Mouse (Mus musculus): ENCODE results near the gene Zfp277. TPM values are rescaled to one million over a fixed set of nuclear protein-coding genes. Genes with fewer than 3 reads are reported as not detected.

The Zfp277 gene
- polyA plus RNA-seq, 1 experiment from 2014 or later: 47.6 TPM

GRCm38 (mm10) chr12:40381173-40381801, 64.4 kb downstream of the Zfp277 start:
- no peaks in the 10 kb centered on the region for H3K9me3 ChIP-seq (replicated peaks; ENCODE audit: control insufficient read depth, low read length)
- H3K27me3 ChIP-seq (ENCODE audit: control insufficient read depth, insufficient read depth, low read length): no peaks in the 10 kb centered on the region
- H3K4me1 ChIP-seq (ENCODE audit: control insufficient read depth, insufficient read depth, low read length): no peaks in the 10 kb centered on the region
- H3K9ac ChIP-seq (replicated peaks; ENCODE audit: low read length): no peak overlapping the region
- no peak overlapping the region for H3K4me3 ChIP-seq (ENCODE audit: low read depth, low read length)
- no peak for DNase-seq (ENCODE audit: low spot score)
- H3K27ac ChIP-seq (replicated peaks; ENCODE audit: low read depth, low read length): no peak overlapping the region
- no peak for ATAC-seq (replicated peaks; ENCODE audit: insufficient number of reproducible peaks, low FRiP score, low TSS enrichment, low read depth)
- H3K36me3 ChIP-seq (replicated peaks; ENCODE audit: control insufficient read depth, insufficient read depth, low read depth, low read length): no peaks in the 10 kb centered on the region
- WGBS: 89% methylated on average over 10 of the region's 10 CpGs
- no peak overlapping the region for H3K4me2 ChIP-seq (ENCODE audit: low read depth, low read length)

GRCm38 (mm10) chr12:40379538-40379923, 66.2 kb downstream of the Zfp277 start:
- H3K27me3 ChIP-seq (ENCODE audit: control insufficient read depth, insufficient read depth, low read length): no peaks in the 10 kb centered on the region
- H3K36me3 ChIP-seq (replicated peaks; ENCODE audit: control insufficient read depth, insufficient read depth, low read depth, low read length): no peaks in the 10 kb centered on the region
- H3K27ac ChIP-seq (replicated peaks; ENCODE audit: low read depth, low read length): no peak overlapping the region
- DNase-seq (ENCODE audit: low spot score) (no peak), ATAC-seq (replicated peaks; ENCODE audit: insufficient number of reproducible peaks, low FRiP score, low TSS enrichment, low read depth) (no peak)
- WGBS: 95% methylated on average over 4 of the region's 4 CpGs
- H3K4me3 ChIP-seq (ENCODE audit: low read depth, low read length): no peak overlapping the region
- H3K4me2 ChIP-seq (ENCODE audit: low read depth, low read length): no peak overlapping the region
- H3K4me1 ChIP-seq (ENCODE audit: control insufficient read depth, insufficient read depth, low read length): no peaks in the 10 kb centered on the region
- H3K9me3 ChIP-seq (replicated peaks; ENCODE audit: control insufficient read depth, low read length): no peaks in the 10 kb centered on the region
- H3K9ac ChIP-seq (replicated peaks; ENCODE audit: low read length): no peak overlapping the region

GRCm38 (mm10) chr12:40378621-40379537, 66.8 kb downstream of the Zfp277 start:
- Histone ChIP-seq H3K4me1 (ENCODE audit: control insufficient read depth, insufficient read depth, low read length) (no peaks in the 10 kb centered on the region), H3K4me2 (ENCODE audit: low read depth, low read length) (no peak overlapping the region), H3K27me3 (ENCODE audit: control insufficient read depth, insufficient read depth, low read length) (no peaks in the 10 kb centered on the region), H3K4me3 (ENCODE audit: low read depth, low read length) (no peak overlapping the region), H3K9ac (replicated peaks; ENCODE audit: low read length) (no peak overlapping the region), H3K27ac (replicated peaks; ENCODE audit: low read depth, low read length) (no peak overlapping the region), H3K9me3 (replicated peaks; ENCODE audit: control insufficient read depth, low read length) (no peaks in the 10 kb centered on the region), H3K36me3 (replicated peaks; ENCODE audit: control insufficient read depth, insufficient read depth, low read depth, low read length) (no peaks in the 10 kb centered on the region)
- DNase-seq (ENCODE audit: low spot score): no peak
- no peak for ATAC-seq (replicated peaks; ENCODE audit: insufficient number of reproducible peaks, low FRiP score, low TSS enrichment, low read depth)
- WGBS: 92% methylated on average over 17 of the region's 17 CpGs

GRCm38 (mm10) chr12:40351879-40352278, 93.8 kb downstream of the Zfp277 start:
- Histone ChIP-seq H3K27me3 (ENCODE audit: control insufficient read depth, insufficient read depth, low read length) (no peaks in the 10 kb centered on the region), H3K9me3 (replicated peaks; ENCODE audit: control insufficient read depth, low read length) (no peaks in the 10 kb centered on the region), H3K4me1 (ENCODE audit: control insufficient read depth, insufficient read depth, low read length) (no peaks in the 10 kb centered on the region), H3K27ac (replicated peaks; ENCODE audit: low read depth, low read length) (no peak overlapping the region), H3K4me3 (ENCODE audit: low read depth, low read length) (no peak overlapping the region), H3K4me2 (ENCODE audit: low read depth, low read length) (no peak overlapping the region), H3K36me3 (replicated peaks; ENCODE audit: control insufficient read depth, insufficient read depth, low read depth, low read length) (no peaks in the 10 kb centered on the region), H3K9ac (replicated peaks; ENCODE audit: low read length) (no peak overlapping the region)
- ATAC-seq (replicated peaks; ENCODE audit: insufficient number of reproducible peaks, low FRiP score, low TSS enrichment, low read depth) (no peak), DNase-seq (ENCODE audit: low spot score) (no peak)
- 86% methylated on average over 3 of the region's 3 CpGs for WGBS

GRCm38 (mm10) chr12:40348251-40348650, 97.5 kb downstream of the Zfp277 start:
- WGBS: 81% methylated on average over 4 of the region's 4 CpGs
- no peaks in the 10 kb centered on the region for H3K36me3 ChIP-seq (replicated peaks; ENCODE audit: control insufficient read depth, insufficient read depth, low read depth, low read length)
- DNase-seq (ENCODE audit: low spot score) (no peak), ATAC-seq (replicated peaks; ENCODE audit: insufficient number of reproducible peaks, low FRiP score, low TSS enrichment, low read depth) (no peak)
- H3K9ac ChIP-seq (replicated peaks; ENCODE audit: low read length): no peak overlapping the region
- no peak overlapping the region for H3K27ac ChIP-seq (replicated peaks; ENCODE audit: low read depth, low read length)
- no peak overlapping the region for H3K4me3 ChIP-seq (ENCODE audit: low read depth, low read length)
- H3K4me2 ChIP-seq (ENCODE audit: low read depth, low read length): no peak overlapping the region
- no peaks in the 10 kb centered on the region for H3K4me1 ChIP-seq (ENCODE audit: control insufficient read depth, insufficient read depth, low read length)
- no peaks in the 10 kb centered on the region for H3K9me3 ChIP-seq (replicated peaks; ENCODE audit: control insufficient read depth, low read length)
- no peaks in the 10 kb centered on the region for H3K27me3 ChIP-seq (ENCODE audit: control insufficient read depth, insufficient read depth, low read length)

- Histone ChIP-seq H3K4me1 (ENCODE audit: control insufficient read depth, insufficient read depth, low read length) (no peaks in the 10 kb centered on the region), H3K36me3 (replicated peaks; ENCODE audit: control insufficient read depth, insufficient read depth, low read depth, low read length) (no peaks in the 10 kb centered on the region), H3K9me3 (replicated peaks; ENCODE audit: control insufficient read depth, low read length) (no peaks in the 10 kb centered on the region), H3K9ac (replicated peaks; ENCODE audit: low read length) (no peak overlapping the region), H3K27ac (replicated peaks; ENCODE audit: low read depth, low read length) (no peak overlapping the region), H3K4me3 (ENCODE audit: low read depth, low read length) (no peak overlapping the region), H3K27me3 (ENCODE audit: control insufficient read depth, insufficient read depth, low read length) (no peaks in the 10 kb centered on the region), H3K4me2 (ENCODE audit: low read depth, low read length) (no peak overlapping the region)
- ATAC-seq (replicated peaks; ENCODE audit: insufficient number of reproducible peaks, low FRiP score, low TSS enrichment, low read depth) (no peak), DNase-seq (ENCODE audit: low spot score) (no peak)
- WGBS: 77% methylated on average over 10 of the region's 10 CpGs
Measured at GRCm38 (mm10) chr12:40347060-40347698, 98.5 kb downstream of the Zfp277 start.

GRCm38 (mm10) chr12:40341443-40341842, 104.3 kb downstream of the Zfp277 start:
- Histone ChIP-seq H3K4me1 (ENCODE audit: control insufficient read depth, insufficient read depth, low read length) (no peaks in the 10 kb centered on the region), H3K27me3 (ENCODE audit: control insufficient read depth, insufficient read depth, low read length) (no peaks in the 10 kb centered on the region), H3K36me3 (replicated peaks; ENCODE audit: control insufficient read depth, insufficient read depth, low read depth, low read length) (no peaks in the 10 kb centered on the region), H3K9me3 (replicated peaks; ENCODE audit: control insufficient read depth, low read length) (no peaks in the 10 kb centered on the region), H3K27ac (replicated peaks; ENCODE audit: low read depth, low read length) (no peak overlapping the region), H3K4me2 (ENCODE audit: low read depth, low read length) (no peak overlapping the region), H3K9ac (replicated peaks; ENCODE audit: low read length) (no peak overlapping the region), H3K4me3 (ENCODE audit: low read depth, low read length) (no peak overlapping the region)
- WGBS: 65% methylated on average over 5 of the region's 5 CpGs
- no peak for ATAC-seq (replicated peaks; ENCODE audit: insufficient number of reproducible peaks, low FRiP score, low TSS enrichment, low read depth)
- no peak for DNase-seq (ENCODE audit: low spot score)

- H3K9ac ChIP-seq (replicated peaks; ENCODE audit: low read length): no peak overlapping the region
- no peak for ATAC-seq (replicated peaks; ENCODE audit: insufficient number of reproducible peaks, low FRiP score, low TSS enrichment, low read depth)
- WGBS: 93% methylated on average over 3 of the region's 3 CpGs
- no peak overlapping the region for H3K4me2 ChIP-seq (ENCODE audit: low read depth, low read length)
- no peaks in the 10 kb centered on the region for H3K27me3 ChIP-seq (ENCODE audit: control insufficient read depth, insufficient read depth, low read length)
- no peaks in the 10 kb centered on the region for H3K4me1 ChIP-seq (ENCODE audit: control insufficient read depth, insufficient read depth, low read length)
- H3K9me3 ChIP-seq (replicated peaks; ENCODE audit: control insufficient read depth, low read length): no peaks in the 10 kb centered on the region
- no peak for DNase-seq (ENCODE audit: low spot score)
- no peak overlapping the region for H3K27ac ChIP-seq (replicated peaks; ENCODE audit: low read depth, low read length)
- H3K4me3 ChIP-seq (ENCODE audit: low read depth, low read length): no peak overlapping the region
- H3K36me3 ChIP-seq (replicated peaks; ENCODE audit: control insufficient read depth, insufficient read depth, low read depth, low read length): no peaks in the 10 kb centered on the region
Measured at GRCm38 (mm10) chr12:40335303-40335702, 110.4 kb downstream of the Zfp277 start.

Measured in embryonic facial prominence, embryonic 11.5 days (tissue).